Mouse (Mus musculus): ENCODE measurements at regions not wholly inside any gene's neighbourhood (a gene's known extent, or its start where the extent isn't known, plus 50 kb on each side); places are given as distances from the start of the nearest gene placed in this dataset.
A peak's percentile ranks its signal among the peaks of the same experiment; 100 is the strongest.

DNA sequence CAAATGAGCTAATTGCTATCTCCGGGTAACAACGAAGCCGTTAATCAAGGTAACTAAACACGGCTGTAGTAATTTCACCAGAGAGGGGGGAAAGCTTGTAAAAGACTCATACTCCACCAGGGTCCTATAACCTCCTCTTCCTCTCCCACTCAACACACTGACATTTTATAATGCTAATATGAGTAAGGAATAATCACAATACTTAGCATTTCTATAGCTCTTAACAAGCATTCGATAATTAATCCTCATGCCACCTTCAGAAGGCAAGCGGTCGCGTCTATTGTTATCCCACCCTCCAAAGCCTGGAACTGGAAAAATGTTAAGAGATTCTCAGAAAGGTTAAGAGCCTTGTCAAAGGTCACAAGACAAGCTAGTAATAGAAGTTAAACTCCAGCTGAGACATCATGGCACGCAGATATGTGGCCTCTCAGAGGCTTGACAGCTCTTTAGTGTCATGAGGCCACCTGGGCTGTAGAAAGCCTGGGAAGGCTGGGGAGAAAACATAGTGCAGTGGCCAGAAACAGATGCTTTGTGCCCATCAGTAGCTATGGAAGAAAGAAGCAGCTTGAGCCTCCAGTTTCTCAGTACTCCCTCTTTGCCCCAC is 356.3 kb upstream of the Got2 start:
- Histone ChIP-seq H3K36me3 (no peaks in the 10 kb centered on the region), H3K27me3 (no peaks in the 10 kb centered on the region), H3K4me2 (no peak overlapping the region), H3K9me3 (replicated peaks) (no peaks in the 10 kb centered on the region), H3K27ac (no peak overlapping the region), H3K4me3 (no peak overlapping the region), H3K9ac (no peak overlapping the region), H3K4me1 (replicated peaks) (no peaks in the 10 kb centered on the region)
- 38% methylated on average over 9 of the region's 9 CpGs for WGBS
- ATAC-seq (replicated peaks; ENCODE audit: insufficient number of reproducible peaks, insufficient read depth, low FRiP score, low read depth) = no peak

DNA sequence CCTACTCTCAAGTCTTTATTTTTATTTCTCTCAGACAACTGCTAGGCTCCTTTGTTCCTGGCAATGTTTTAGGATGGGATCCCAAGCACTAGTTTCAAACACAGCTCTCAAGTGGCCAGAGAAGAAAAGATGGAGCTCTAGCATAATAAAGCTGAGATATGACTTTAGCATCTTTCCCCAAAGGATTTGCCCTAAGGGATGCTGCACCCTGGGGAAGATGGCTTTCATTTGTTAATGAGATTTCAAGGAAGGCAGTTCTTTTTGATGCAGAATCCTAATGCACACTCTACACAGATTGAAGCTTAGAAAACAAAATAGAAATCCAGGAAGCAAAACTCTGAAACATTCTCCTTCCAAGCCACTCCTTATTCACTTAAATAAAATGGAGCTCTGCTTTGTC is 350.1 kb upstream of the Got2 start:
- Histone ChIP-seq H3K36me3 (no peaks in the 10 kb centered on the region), H3K27me3 (no peaks in the 10 kb centered on the region), H3K27ac (no peak overlapping the region), H3K4me1 (replicated peaks) (no peaks in the 10 kb centered on the region), H3K9me3 (replicated peaks) (no peaks in the 10 kb centered on the region), H3K9ac (no peak overlapping the region), H3K4me3 (no peak overlapping the region), H3K4me2 (no peak overlapping the region)
- no peak for ATAC-seq (replicated peaks; ENCODE audit: insufficient number of reproducible peaks, insufficient read depth, low FRiP score, low read depth)

DNA sequence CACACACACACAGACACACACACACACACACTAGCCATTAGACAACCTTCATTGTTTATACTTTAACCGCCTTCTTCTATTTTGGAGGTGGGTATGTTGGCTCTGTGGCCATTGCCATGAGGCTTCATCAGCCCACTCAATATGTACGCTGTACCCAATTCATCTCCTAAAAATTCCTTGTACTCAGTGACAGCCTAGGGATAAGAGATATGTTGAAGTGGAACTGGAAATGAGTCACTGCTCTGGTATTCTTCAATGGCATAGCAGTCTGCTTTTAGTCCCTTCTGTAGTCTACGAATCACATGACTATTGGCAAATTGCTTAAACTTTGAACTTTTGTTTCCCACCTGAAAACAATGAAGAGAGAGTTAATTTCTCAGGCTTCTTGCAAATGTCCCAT is 349.6 kb upstream of the Got2 start:
- H3K36me3 ChIP-seq = no peaks in the 10 kb centered on the region
- H3K4me3 ChIP-seq = no peak overlapping the region
- no peak overlapping the region for H3K4me2 ChIP-seq
- H3K27me3 ChIP-seq = no peaks in the 10 kb centered on the region
- WGBS = 30% methylated on average over 3 of the region's 3 CpGs
- no peaks in the 10 kb centered on the region for H3K4me1 ChIP-seq (replicated peaks)
- no peak overlapping the region for H3K27ac ChIP-seq
- no peak overlapping the region for H3K9ac ChIP-seq
- peak; percentile 76; the same call in 1 of the 2 replicates for ATAC-seq (replicated peaks; ENCODE audit: insufficient number of reproducible peaks, insufficient read depth, low FRiP score, low read depth)
- H3K9me3 ChIP-seq (replicated peaks) = no peaks in the 10 kb centered on the region

DNA sequence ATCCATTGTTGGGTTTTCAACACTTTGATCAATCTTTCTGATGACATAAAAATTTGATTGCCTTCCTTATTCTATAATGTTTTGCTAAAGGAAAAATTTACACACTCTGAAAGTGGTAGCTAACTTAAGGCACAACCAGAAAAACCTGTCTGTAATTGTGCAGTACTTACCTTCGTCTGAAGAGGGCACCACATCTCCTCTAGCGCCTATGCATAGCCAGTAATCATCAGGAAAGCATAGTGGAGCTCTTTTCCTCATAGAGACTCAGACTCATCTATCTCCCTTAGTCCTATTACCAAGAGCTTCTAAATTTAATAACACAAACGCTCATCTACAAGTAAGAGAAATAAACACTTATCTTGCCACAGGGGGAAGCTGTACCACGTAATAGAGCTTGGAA is 342.1 kb upstream of the Got2 start:
- no peak overlapping the region for H3K4me3 ChIP-seq
- no peak overlapping the region for H3K27ac ChIP-seq
- WGBS = 21% methylated on average over 4 of the region's 4 CpGs
- ATAC-seq (replicated peaks; ENCODE audit: insufficient number of reproducible peaks, insufficient read depth, low FRiP score, low read depth) = no peak
- H3K4me1 ChIP-seq (replicated peaks) = no peaks in the 10 kb centered on the region
- no peak overlapping the region for H3K9ac ChIP-seq
- no peak overlapping the region for H3K4me2 ChIP-seq
- no peaks in the 10 kb centered on the region for H3K36me3 ChIP-seq
- no peaks in the 10 kb centered on the region for H3K27me3 ChIP-seq
- H3K9me3 ChIP-seq (replicated peaks) = no peaks in the 10 kb centered on the region
